Mouse (Mus musculus): ENCODE results near the gene Atp6v1e2. TPM values are rescaled to one million over a fixed set of nuclear protein-coding genes. Genes with fewer than 3 reads are reported as not detected.

Gene Atp6v1e2
- total and polyA plus RNA-seq, 3 experiments, result not detected

- H3K9ac ChIP-seq (ENCODE audit: insufficient read depth, low read depth), result peak overlapping the region; percentile 80
- dilution Hi-C loops (cut with MboI; ENCODE audit: extremely low pct_ligation_motif_present, extremely low pct_unique_long_range_greater_than_20kb, low sequenced_read_pairs), result no loop called here
- H3K27me3 ChIP-seq (replicated peaks), result no peaks in the 10 kb centered on the region
Observed at GRCm38 (mm10) chr17:86962297-86962893, 14.7 kb upstream of the Atp6v1e2 start.

GRCm38 (mm10) chr17:86961301-86961841 lies 13.7 kb upstream of the Atp6v1e2 start:
- Histone ChIP-seq H3K36me3 (replicated peaks in 1 of 2; ENCODE audit: control insufficient read depth in 1 of 2, insufficient read depth in 1 of 2, low read length in 1 of 2) (peaks cover 0 to 14% of the 10 kb centered on the region in 2 experiments), H3K79me2 (replicated peaks; ENCODE audit: control insufficient read depth, extremely low read depth, insufficient read depth, poor library complexity, severe bottlenecking) (peaks cover 17% of the 10 kb centered on the region), H3K4me2 (ENCODE audit: insufficient read depth, low read depth, poor library complexity, severe bottlenecking) (peak overlapping the region; percentile 80), H3K27ac (ENCODE audit: insufficient read depth, low read depth) (peak overlapping the region; percentile 19; the same call in 1 of the 2 replicates), H3K4me3 (replicated peaks in 1 of 3; ENCODE audit: low read depth in 2 of 3, low read length in 2 of 3, poor library complexity in 1 of 3) (no peak overlapping the region), H3K27me3 (replicated peaks) (no peaks in the 10 kb centered on the region), H3K9ac (ENCODE audit: insufficient read depth, low read depth) (peak overlapping the region; percentile 80; the same call in 1 of the 2 replicates), H3K9me3 (replicated peaks; ENCODE audit: low read length) (peaks cover 2% of the 10 kb centered on the region), H3K4me1 (ENCODE audit: control insufficient read depth in 1 of 2, insufficient read depth in 2 of 2) (peaks cover 20 to 63% of the 10 kb centered on the region in 2 experiments)
- DNase-seq (ENCODE audit: extremely low read depth), result no peak
- TF ChIP-seq MYC (IDR thresholded peaks at IDR 0.05; ENCODE audit: low read depth, low read length), result no peak
- TF ChIP-seq CHD1 (IDR thresholded peaks at IDR 0.05; ENCODE audit: low read depth, low read length), result no peak
- peak; percentile 41; the same call in 1 of the 2 replicates for TF ChIP-seq ZNF384 (IDR thresholded peaks at IDR 0.05; ENCODE audit: low read depth, low read length)
- peak; percentile 72 for TF ChIP-seq ETS1 (conservative IDR thresholded peaks at IDR 0.05; ENCODE audit: low read depth, low read length)
- in situ Hi-C loops (cut with MboI; ENCODE audit: low pct_ligation_motif_present, low pct_unique_long_range_greater_than_20kb, low sequenced_read_pairs), result no loop called here
- dilution Hi-C loops (cut with MboI; ENCODE audit: extremely low pct_ligation_motif_present, extremely low pct_unique_long_range_greater_than_20kb, low sequenced_read_pairs), result no loop called here

More at GRCm38 (mm10) chr17:86962297-86962893, 14.7 kb upstream of the Atp6v1e2 start:
- TF ChIP-seq ZMIZ1 (IDR thresholded peaks at IDR 0.05; ENCODE audit: low read depth, low read length) (no peak; the same call in 1 of the 2 replicates), NRF1 (IDR thresholded peaks at IDR 0.05; ENCODE audit: low read depth, low read length) (no peak), KAT2A (IDR thresholded peaks at IDR 0.05; ENCODE audit: insufficient replicate concordance, low read length) (no peak), HCFC1 (IDR thresholded peaks at IDR 0.05; ENCODE audit: low read depth, low read length) (no peak), SIN3A (IDR thresholded peaks at IDR 0.05; ENCODE audit: low read length) (peak; percentile 74), POLR2AphosphoS2 (IDR thresholded peaks at IDR 0.05; ENCODE audit: low read depth, low read length) (no peak), MAFK (IDR thresholded peaks at IDR 0.05; ENCODE audit: insufficient replicate concordance, low read length) (no peak), ZC3H11A (IDR thresholded peaks at IDR 0.05; ENCODE audit: low read depth, low read length) (no peak), USF2 (conservative IDR thresholded peaks at IDR 0.05; ENCODE audit: low read depth, low read length) (no peak), CHD2 (IDR thresholded peaks at IDR 0.05; ENCODE audit: low read length) (0 out of 2 replicates have a peak, but pooled peaks have one; percentile 13), BHLHE40 (IDR thresholded peaks at IDR 0.05; ENCODE audit: low read depth, low read length) (peak; percentile 67), SMC3 (IDR thresholded peaks at IDR 0.05; ENCODE audit: low read depth, low read length) (peak; percentile 63), ZNF384 (IDR thresholded peaks at IDR 0.05; ENCODE audit: low read depth, low read length) (no peak), ETS1 (conservative IDR thresholded peaks at IDR 0.05; ENCODE audit: low read depth, low read length) (peak; percentile 53; the same call in 1 of the 2 replicates), UBTF (IDR thresholded peaks at IDR 0.05; ENCODE audit: low read depth, low read length) (peak; percentile 73; the same call in 1 of the 2 replicates), MYC (IDR thresholded peaks at IDR 0.05; ENCODE audit: low read depth, low read length) (peak; percentile 30; the same call in 1 of the 2 replicates), JUN (IDR thresholded peaks at IDR 0.05; ENCODE audit: insufficient read depth, low read depth, low read length) (no peak), PAX5 (IDR thresholded peaks at IDR 0.05; ENCODE audit: low read length) (no peak), POLR2A (IDR thresholded peaks at IDR 0.05; ENCODE audit: low read depth, low read length) (peak; percentile 13; the same call in 1 of the 2 replicates), RCOR1 (conservative IDR thresholded peaks at IDR 0.05; ENCODE audit: low read depth, low read length) (no peak), CHD1 (IDR thresholded peaks at IDR 0.05; ENCODE audit: low read depth, low read length) (peak; percentile 72; the same call in 1 of the 2 replicates), TBP (conservative IDR thresholded peaks at IDR 0.05; ENCODE audit: low read depth, low read length) (peak; percentile 39; the same call in 1 of the 2 replicates), E2F4 (IDR thresholded peaks at IDR 0.05; ENCODE audit: insufficient replicate concordance, low read depth, low read length) (no peak), ELF1 (IDR thresholded peaks at IDR 0.05; ENCODE audit: low read depth, low read length) (no peak), MAZ (IDR thresholded peaks at IDR 0.05; ENCODE audit: low read depth, low read length) (no peak; the same call in 1 of the 2 replicates), MXI1 (IDR thresholded peaks at IDR 0.05; ENCODE audit: low read depth, low read length) (no peak), ZKSCAN1 (IDR thresholded peaks at IDR 0.05; ENCODE audit: borderline replicate concordance, low read depth, low read length) (no peak), IRF4 (IDR thresholded peaks at IDR 0.05; ENCODE audit: low read depth, low read length) (peak; percentile 65), RAD21 (IDR thresholded peaks at IDR 0.05; ENCODE audit: low read depth, low read length) (peak; percentile 61), MAX (IDR thresholded peaks at IDR 0.05; ENCODE audit: low read length) (0 out of 2 replicates have a peak, but pooled peaks have one; percentile 40), GABPA (IDR thresholded peaks at IDR 0.05; ENCODE audit: insufficient replicate concordance, low read depth, low read length) (no peak), JUND (conservative IDR thresholded peaks at IDR 0.05; ENCODE audit: low read depth, low read length) (no peak), CTCF (conservative IDR thresholded peaks at IDR 0.05 in 1 of 2, IDR thresholded peaks at IDR 0.05 in 1 of 2; ENCODE audit: low read depth in 2 of 2, low read length in 2 of 2) (peak; percentile 41 to 76; a peak in 3 of 4 replicates), TCF12 (IDR thresholded peaks at IDR 0.05; ENCODE audit: low read depth, low read length) (peak; percentile 53; the same call in 1 of the 2 replicates), NELFE (IDR thresholded peaks at IDR 0.05; ENCODE audit: low read depth, low read length) (0 out of 2 replicates have a peak, but pooled peaks have one; percentile 37), MEF2A (IDR thresholded peaks at IDR 0.05; ENCODE audit: borderline replicate concordance, low read depth, low read length) (peak; percentile 36; the same call in 1 of the 2 replicates), EP300 (IDR thresholded peaks at IDR 0.05; ENCODE audit: low read length) (no peak), USF1 (IDR thresholded peaks at IDR 0.05; ENCODE audit: low read depth, low read length) (no peak)
- peak overlapping the region; percentile 58 for H3K27ac ChIP-seq (ENCODE audit: insufficient read depth, low read depth)
- peaks cover 17% of the 10 kb centered on the region for H3K79me2 ChIP-seq (replicated peaks; ENCODE audit: control insufficient read depth, extremely low read depth, insufficient read depth, poor library complexity, severe bottlenecking)
- no peaks in the 10 kb centered on the region for H3K9me3 ChIP-seq (replicated peaks; ENCODE audit: low read length)
- H3K4me2 ChIP-seq (ENCODE audit: insufficient read depth, low read depth, poor library complexity, severe bottlenecking), result peak overlapping the region; percentile 80
- peaks cover 4 to 23% of the 10 kb centered on the region in 2 experiments for H3K36me3 ChIP-seq (replicated peaks in 1 of 2; ENCODE audit: control insufficient read depth in 1 of 2, insufficient read depth in 1 of 2, low read length in 1 of 2)
- DNase-seq (ENCODE audit: extremely low read depth), result peak; percentile 88
- H3K4me1 ChIP-seq (ENCODE audit: control insufficient read depth in 1 of 2, insufficient read depth in 2 of 2), result peaks cover 26 to 72% of the 10 kb centered on the region in 2 experiments
- H3K4me3 ChIP-seq (replicated peaks in 1 of 3; ENCODE audit: low read depth in 2 of 3, low read length in 2 of 3, poor library complexity in 1 of 3), result peak overlapping the region; percentile 53 to 91 (median 88)
- in situ Hi-C loops (cut with MboI; ENCODE audit: low pct_ligation_motif_present, low pct_unique_long_range_greater_than_20kb, low sequenced_read_pairs), result no loop called here
